Mouse (Mus musculus): ENCODE measurements around the gene Josd2. TPM values are rescaled to one million over a fixed set of nuclear protein-coding genes. Genes with fewer than 3 reads are reported as not detected.

The Josd2 gene
- polyA plus RNA-seq, 1 experiment, result 294 TPM

GRCm38 (mm10) chr7:44498922-44499321 is 31.1 kb downstream of the Josd2 start:
- Histone ChIP-seq H3K4me1 (ENCODE audit: control insufficient read depth, insufficient read depth, low read length) (peaks cover 10% of the 10 kb centered on the region), H3K27ac (ENCODE audit: insufficient read depth, low read length) (no peak overlapping the region), H3K4me3 (replicated peaks; ENCODE audit: insufficient read depth, low read depth, low read length) (no peak overlapping the region), H3K27me3 (ENCODE audit: control insufficient read depth, insufficient read depth, low read length) (no peaks in the 10 kb centered on the region)
- WGBS, result 48% methylated on average over 1 of the region's 1 CpGs
- no peak for DNase-seq
- no peak for TF ChIP-seq POLR2A (IDR thresholded peaks at IDR 0.05; ENCODE audit: borderline replicate concordance, insufficient read depth, low read length)
- no peak for TF ChIP-seq CTCF (IDR thresholded peaks at IDR 0.05; ENCODE audit: borderline replicate concordance, insufficient read depth, low read depth, low read length)

- DNase-seq, result peak in 1 of 2 experiments; percentile 13
- TF ChIP-seq POLR2A (IDR thresholded peaks at IDR 0.05; ENCODE audit: borderline replicate concordance, insufficient read depth, low read length) (no peak), CTCF (IDR thresholded peaks at IDR 0.05; ENCODE audit: borderline replicate concordance, insufficient read depth, low read depth, low read length) (no peak)
- Histone ChIP-seq H3K27ac (ENCODE audit: insufficient read depth, low read length) (no peak overlapping the region), H3K4me3 (replicated peaks; ENCODE audit: insufficient read depth, low read depth, low read length) (no peak overlapping the region), H3K27me3 (ENCODE audit: control insufficient read depth, insufficient read depth, low read length) (no peaks in the 10 kb centered on the region), H3K4me1 (ENCODE audit: control insufficient read depth, insufficient read depth, low read length) (peaks cover 5% of the 10 kb centered on the region; the same call in 1 of the 2 replicates)
- WGBS, result 67% methylated on average over 20 of the region's 20 CpGs
These were observed 32.3 kb downstream of the Josd2 start for GRCm38 (mm10) chr7:44500046-44500445.

GRCm38 (mm10) chr7:44501563-44502115 is 33.9 kb downstream of the Josd2 start:
- Histone ChIP-seq H3K27me3 (ENCODE audit: control insufficient read depth, insufficient read depth, low read length) (no peaks in the 10 kb centered on the region), H3K4me3 (replicated peaks; ENCODE audit: insufficient read depth, low read depth, low read length) (no peak overlapping the region), H3K27ac (ENCODE audit: insufficient read depth, low read length) (no peak overlapping the region), H3K4me1 (ENCODE audit: control insufficient read depth, insufficient read depth, low read length) (no peaks in the 10 kb centered on the region)
- 33% methylated on average over 5 of the region's 5 CpGs for WGBS
- DNase-seq, result peak; percentile 69 to 77
- TF ChIP-seq CTCF (IDR thresholded peaks at IDR 0.05; ENCODE audit: borderline replicate concordance, insufficient read depth, low read depth, low read length) (peak; percentile 79), POLR2A (IDR thresholded peaks at IDR 0.05; ENCODE audit: borderline replicate concordance, insufficient read depth, low read length) (no peak)

- H3K4me3 ChIP-seq (replicated peaks; ENCODE audit: insufficient read depth, low read depth, low read length), result no peak overlapping the region
- no peak for DNase-seq
- no peaks in the 10 kb centered on the region for H3K27me3 ChIP-seq (ENCODE audit: control insufficient read depth, insufficient read depth, low read length)
- no peaks in the 10 kb centered on the region for H3K4me1 ChIP-seq (ENCODE audit: control insufficient read depth, insufficient read depth, low read length)
- H3K27ac ChIP-seq (ENCODE audit: insufficient read depth, low read length), result no peak overlapping the region
- TF ChIP-seq POLR2A (IDR thresholded peaks at IDR 0.05; ENCODE audit: borderline replicate concordance, insufficient read depth, low read length), result no peak
- TF ChIP-seq CTCF (IDR thresholded peaks at IDR 0.05; ENCODE audit: borderline replicate concordance, insufficient read depth, low read depth, low read length), result no peak
These were observed 39.7 kb downstream of the Josd2 start for GRCm38 (mm10) chr7:44507491-44507890.

- no peak for DNase-seq
- TF ChIP-seq CTCF (IDR thresholded peaks at IDR 0.05; ENCODE audit: borderline replicate concordance, insufficient read depth, low read depth, low read length) (peak; percentile 18; the same call in 1 of the 2 replicates), POLR2A (IDR thresholded peaks at IDR 0.05; ENCODE audit: borderline replicate concordance, insufficient read depth, low read length) (no peak)
- 69% methylated on average over 9 of the region's 9 CpGs for WGBS
- Histone ChIP-seq H3K27me3 (ENCODE audit: control insufficient read depth, insufficient read depth, low read length) (no peaks in the 10 kb centered on the region), H3K4me3 (replicated peaks; ENCODE audit: insufficient read depth, low read depth, low read length) (no peak overlapping the region), H3K4me1 (ENCODE audit: control insufficient read depth, insufficient read depth, low read length) (no peaks in the 10 kb centered on the region), H3K27ac (ENCODE audit: insufficient read depth, low read length) (no peak overlapping the region)
These were observed 51.6 kb downstream of the Josd2 start for GRCm38 (mm10) chr7:44519240-44519913.

- Histone ChIP-seq H3K27ac (ENCODE audit: insufficient read depth, low read length) (no peak overlapping the region), H3K27me3 (ENCODE audit: control insufficient read depth, insufficient read depth, low read length) (no peaks in the 10 kb centered on the region), H3K4me1 (ENCODE audit: control insufficient read depth, insufficient read depth, low read length) (no peaks in the 10 kb centered on the region), H3K4me3 (replicated peaks; ENCODE audit: insufficient read depth, low read depth, low read length) (no peak overlapping the region)
- TF ChIP-seq POLR2A (IDR thresholded peaks at IDR 0.05; ENCODE audit: borderline replicate concordance, insufficient read depth, low read length) (no peak), CTCF (IDR thresholded peaks at IDR 0.05; ENCODE audit: borderline replicate concordance, insufficient read depth, low read depth, low read length) (no peak)
- WGBS, result 67% methylated on average over 3 of the region's 3 CpGs
- no peak for DNase-seq
These were observed 53.2 kb downstream of the Josd2 start for GRCm38 (mm10) chr7:44520990-44521389.

Other genes starting within 250 kb of the Josd2 start
- gene Klk1, start 242.6 kb upstream of the Josd2 start, polyA plus RNA-seq (2012; rRNA removed), result 0.20 and 0.36 TPM in 2 replicates
- not detected in 2 replicates for gene Gm36864, start 231.8 kb upstream of the Josd2 start, polyA plus RNA-seq (2012; rRNA removed)
- gene 1700028J19Rik, start 221.3 kb upstream of the Josd2 start, polyA plus RNA-seq (2012; rRNA removed), result 2.2 and 2.9 TPM in 2 replicates
- gene 2410002F23Rik, start 221.3 kb upstream of the Josd2 start, polyA plus RNA-seq (2012; rRNA removed), result 98.8 and 111 TPM in 2 replicates
- gene Acp4, start 210.6 kb upstream of the Josd2 start, polyA plus RNA-seq (2012; rRNA removed), result not detected in 2 replicates
- gene Gm15517, start 206.5 kb upstream of the Josd2 start, polyA plus RNA-seq (2012; rRNA removed), result not detected in 2 replicates
- 2.4 and 3.0 TPM in 2 replicates for gene Clec11a, start 161.1 kb upstream of the Josd2 start, polyA plus RNA-seq (2012; rRNA removed)
- gene Shank1, start 157.7 kb upstream of the Josd2 start, polyA plus RNA-seq (2012; rRNA removed), result 51.4 and 60.7 TPM in 2 replicates
- gene Syt3, start 83.9 kb upstream of the Josd2 start, polyA plus RNA-seq (2012; rRNA removed), result 125 and 130 TPM in 2 replicates
- gene 1700008O03Rik, start 82.2 kb upstream of the Josd2 start, polyA plus RNA-seq (2012; rRNA removed), result 3.1 and 3.8 TPM in 2 replicates
- gene Lrrc4b, start 39.0 kb upstream of the Josd2 start, polyA plus RNA-seq (2012; rRNA removed), result 190 and 214 TPM in 2 replicates
- gene Aspdh, start 2.6 kb upstream of the Josd2 start, polyA plus RNA-seq (2012; rRNA removed), result 9.3 and 10.2 TPM in 2 replicates
- gene Emc10, start 28.5 kb downstream of the Josd2 start, polyA plus RNA-seq (2012; rRNA removed), result 302 and 309 TPM in 2 replicates
- 32.6 and 34.0 TPM in 2 replicates for gene Fam71e1, start 28.6 kb downstream of the Josd2 start, polyA plus RNA-seq (2012; rRNA removed)
- gene Mybpc2, start 56.7 kb downstream of the Josd2 start, polyA plus RNA-seq (2012; rRNA removed), result 0.14 and 0.18 TPM in 2 replicates
- gene Spib, start 64.1 kb downstream of the Josd2 start, polyA plus RNA-seq (2012; rRNA removed), result 0.16 and 0.19 TPM in 2 replicates
- 21.6 and 25.1 TPM in 2 replicates for gene Pold1, start 80.9 kb downstream of the Josd2 start, polyA plus RNA-seq (2012; rRNA removed)
- 106 and 109 TPM in 2 replicates for gene Nr1h2, start 86.0 kb downstream of the Josd2 start, polyA plus RNA-seq (2012; rRNA removed)
- 0.26 and 0.43 TPM in 2 replicates for gene Napsa, start 104.4 kb downstream of the Josd2 start, polyA plus RNA-seq (2012; rRNA removed)
- gene Kcnc3, start 122.7 kb downstream of the Josd2 start, polyA plus RNA-seq (2012; rRNA removed), result 368 and 423 TPM in 2 replicates
- 54.9 and 56.2 TPM in 2 replicates for gene Myh14, start 202.9 kb downstream of the Josd2 start, polyA plus RNA-seq (2012; rRNA removed)
- not detected in 2 replicates for gene Izumo2, start 240.8 kb downstream of the Josd2 start, polyA plus RNA-seq (2012; rRNA removed)

Measured in cerebellum, adult 2 months (tissue).